Mouse (Mus musculus) right cerebral cortex, adult 2 months (tissue): ENCODE data around the gene Vip.

ENCODE experiments used
- DNase-seq, 2 experiments: peaks; one replicate each; pipeline ENCODE4 v3.0.0; 2021 to 2022; ENCODE audit warnings: low spot score in 2 of 2

The Vip gene

DNA sequence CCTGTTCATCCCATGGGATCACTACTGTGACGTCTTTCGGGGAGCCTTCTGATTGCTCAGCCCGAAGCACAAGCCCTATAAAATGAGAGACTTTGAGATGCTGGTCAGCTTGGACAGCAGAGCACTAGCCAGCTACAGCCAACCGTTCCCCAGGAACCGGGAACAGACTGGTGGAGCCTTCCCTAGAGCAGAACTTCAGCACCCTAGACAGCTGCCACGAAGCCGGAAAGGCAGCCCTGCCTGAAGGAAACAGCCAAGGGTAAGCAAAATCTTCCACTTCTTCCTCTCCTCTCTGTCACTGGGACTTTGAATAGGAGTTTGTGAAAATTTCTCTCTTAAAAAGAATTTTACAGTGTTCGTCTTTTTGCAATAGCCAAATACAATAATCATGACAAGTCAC lies at the start of gene Vip:
Gene Vip, plus strand, starts transcription at position 107 of the 400 bp plus-strand sequence.
- no peak for DNase-seq

DNA sequence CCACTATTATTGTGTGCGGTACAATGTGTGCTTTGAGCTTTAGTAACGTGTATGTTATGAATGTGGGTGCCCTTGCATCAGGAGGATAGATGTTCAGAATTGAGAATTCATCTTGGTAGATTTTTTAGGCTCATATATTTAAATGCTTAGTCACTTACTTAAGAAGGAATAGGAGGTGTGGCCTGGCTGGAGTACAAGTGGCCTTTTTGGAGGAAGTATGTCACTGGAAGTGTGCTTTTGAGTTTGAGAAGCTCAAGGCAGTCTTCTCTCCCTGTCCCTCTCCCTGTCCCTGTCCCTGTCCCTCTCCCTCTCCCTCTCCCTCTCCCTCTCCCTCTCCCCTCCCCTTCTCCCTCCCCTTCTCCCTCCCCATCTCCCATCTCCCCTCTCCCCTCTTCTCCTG lies 48.0 kb upstream of the Vip start:
- no peak for DNase-seq

DNA sequence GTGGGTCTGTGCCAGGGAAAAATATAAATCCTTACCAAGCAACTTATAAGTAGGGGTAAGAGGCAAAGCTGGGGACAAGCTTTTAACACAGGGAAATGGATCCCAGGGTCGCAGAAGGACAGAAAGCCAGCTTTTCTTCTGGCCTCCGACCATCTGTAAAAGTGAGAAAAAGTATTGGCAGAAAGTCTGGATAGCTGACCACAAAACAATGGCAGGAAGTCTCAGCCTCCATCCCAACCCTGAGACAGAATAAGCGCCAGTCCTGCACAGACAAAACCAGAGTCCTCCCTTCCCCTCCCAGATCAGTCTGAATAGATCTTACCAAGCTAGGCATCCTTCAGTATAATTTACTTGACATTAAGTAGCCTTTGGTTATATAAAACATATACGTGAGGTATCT lies 47.0 kb upstream of the Vip start:
- no peak for DNase-seq

DNA sequence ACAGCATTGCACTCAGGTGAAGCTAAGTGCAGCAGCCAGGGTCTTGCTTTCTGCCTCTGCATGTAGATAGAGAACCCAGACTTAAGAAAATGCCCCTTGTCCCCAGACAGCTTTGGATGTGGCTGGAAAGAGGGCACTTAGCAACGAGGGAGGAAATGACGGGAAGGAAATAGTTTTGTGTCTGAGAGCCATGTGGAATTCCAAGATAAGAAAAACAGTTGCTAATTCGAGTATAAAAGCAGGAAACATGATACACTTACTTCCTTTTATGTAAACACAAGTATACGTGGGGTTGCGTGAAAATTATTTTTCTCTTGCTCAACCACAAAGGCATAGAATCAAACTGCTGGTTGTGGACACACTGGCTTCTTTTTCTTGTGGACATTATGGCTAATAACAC lies 45.6 kb upstream of the Vip start, which contains the start of gene Myct1:
Gene Myct1, plus strand, starts transcription at position 312 of the 400 bp plus-strand sequence.
- DNase-seq, result no peak

DNA sequence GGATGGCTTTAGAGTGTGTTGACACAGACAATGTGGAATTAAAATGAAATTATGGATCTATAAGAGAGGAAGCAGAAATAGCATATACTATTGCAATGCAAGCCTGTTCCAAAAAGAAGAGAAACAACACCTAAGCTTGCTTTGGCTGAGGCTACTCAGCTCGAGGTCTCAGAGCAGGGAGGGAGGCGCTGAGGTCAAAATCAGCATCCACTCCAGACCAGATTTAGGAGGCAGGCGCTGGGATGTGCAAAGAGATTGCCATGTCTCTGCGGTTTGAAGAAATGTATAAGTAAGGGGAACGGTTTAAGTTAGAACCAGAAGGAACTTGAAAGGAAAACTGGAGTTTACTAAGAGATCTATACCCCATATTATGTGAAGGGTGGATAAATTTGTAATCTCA lies 44.6 kb upstream of the Vip start:
- no peak for DNase-seq

DNA sequence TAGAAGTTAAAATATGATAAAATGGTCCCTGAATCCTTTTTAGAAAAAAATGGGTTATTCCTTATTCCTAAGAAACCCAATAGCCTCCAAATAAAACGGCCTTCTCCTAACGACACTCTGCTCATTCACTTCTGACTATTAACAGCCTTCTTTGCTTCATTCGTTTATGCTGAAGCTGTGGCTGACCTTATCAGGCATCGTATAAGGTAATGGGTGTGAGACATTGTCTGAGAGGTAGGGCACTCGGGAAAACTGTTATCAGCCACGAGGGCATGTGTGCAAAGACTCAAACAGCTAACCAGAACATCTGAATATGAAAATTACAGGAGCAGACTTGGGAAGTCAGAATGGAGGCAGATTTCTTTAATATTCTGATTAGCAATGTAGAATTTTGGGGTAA lies 42.5 kb upstream of the Vip start:
- DNase-seq, result no peak

DNA sequence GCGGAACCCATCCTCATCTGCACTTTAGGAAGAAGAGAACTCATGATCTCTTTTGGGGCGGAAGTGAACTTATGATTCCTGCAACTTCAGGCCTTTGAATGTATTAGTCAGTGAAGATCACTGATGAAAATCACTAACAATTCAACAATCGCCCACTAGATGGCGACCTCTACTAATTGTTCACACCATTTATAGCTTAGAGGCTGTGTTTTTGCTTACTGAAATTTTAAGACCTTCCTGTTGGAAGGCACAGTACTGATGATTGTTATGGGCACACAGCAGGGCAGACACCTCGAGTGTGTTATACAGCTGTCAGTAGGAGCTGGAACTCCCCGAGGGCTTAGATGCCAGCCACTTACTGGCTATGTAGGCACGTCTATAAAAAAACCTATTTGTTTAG lies 38.9 kb upstream of the Vip start:
- DNase-seq, result peak; percentile 78 to 85

DNA sequence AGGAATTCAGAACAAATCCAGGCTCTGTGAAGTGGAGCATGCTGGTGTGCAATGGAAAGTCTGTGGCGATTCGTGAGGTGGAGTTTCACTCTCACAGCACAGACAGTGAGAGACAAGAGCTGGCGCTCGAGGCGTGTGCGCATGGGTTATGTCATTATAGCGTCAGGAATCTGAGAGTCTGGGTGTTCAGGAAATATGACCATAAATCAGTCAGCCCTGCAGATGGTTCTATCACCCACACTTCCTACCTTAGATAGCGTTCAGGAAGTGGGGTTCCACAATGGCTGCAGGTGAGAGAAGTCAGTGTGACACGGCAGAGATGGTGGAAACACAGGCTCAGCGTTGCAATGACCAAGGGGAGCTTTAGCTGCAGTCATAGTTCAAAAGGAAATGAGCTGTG lies 35.5 kb upstream of the Vip start:
- no peak for DNase-seq

DNA sequence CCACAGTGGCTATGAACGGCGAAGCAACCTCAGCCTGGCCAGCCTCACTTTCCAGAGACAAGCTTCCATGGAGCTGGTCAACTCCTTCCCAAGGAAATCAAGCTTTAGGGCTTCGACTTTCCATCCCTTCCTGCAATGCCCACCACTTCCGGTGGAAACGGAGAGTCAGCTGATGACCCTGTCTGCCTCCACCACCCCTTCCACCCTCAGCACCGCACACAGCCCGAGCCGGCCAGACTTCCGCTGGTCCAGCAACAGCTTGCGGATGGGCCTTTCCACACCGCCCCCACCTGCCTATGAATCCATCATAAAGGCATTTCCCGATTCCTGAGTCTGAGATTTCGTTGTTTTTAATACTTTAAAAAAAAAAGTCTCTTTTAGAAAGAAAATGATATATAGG lies 34.6 kb upstream of the Vip start:
- no peak for DNase-seq

DNA sequence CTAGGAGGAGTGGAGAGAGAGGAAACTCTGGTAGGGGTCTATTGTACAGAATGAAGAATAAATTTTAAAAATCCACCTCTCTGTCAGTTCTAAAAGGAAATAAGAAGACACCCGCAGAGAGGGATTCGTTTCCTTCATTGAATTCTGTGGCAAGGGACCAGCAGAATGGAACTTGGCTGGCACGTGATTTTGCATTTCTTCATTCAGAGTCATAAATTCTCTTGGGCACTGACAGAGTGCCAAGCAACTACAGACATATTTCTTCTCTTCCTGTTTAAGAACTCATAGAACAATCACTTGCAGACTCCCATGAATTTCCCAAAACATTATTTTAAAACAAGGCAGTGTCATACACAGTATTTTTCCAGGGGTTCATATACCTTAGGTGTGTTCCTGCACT lies 30.1 kb upstream of the Vip start:
- DNase-seq, result no peak

DNA sequence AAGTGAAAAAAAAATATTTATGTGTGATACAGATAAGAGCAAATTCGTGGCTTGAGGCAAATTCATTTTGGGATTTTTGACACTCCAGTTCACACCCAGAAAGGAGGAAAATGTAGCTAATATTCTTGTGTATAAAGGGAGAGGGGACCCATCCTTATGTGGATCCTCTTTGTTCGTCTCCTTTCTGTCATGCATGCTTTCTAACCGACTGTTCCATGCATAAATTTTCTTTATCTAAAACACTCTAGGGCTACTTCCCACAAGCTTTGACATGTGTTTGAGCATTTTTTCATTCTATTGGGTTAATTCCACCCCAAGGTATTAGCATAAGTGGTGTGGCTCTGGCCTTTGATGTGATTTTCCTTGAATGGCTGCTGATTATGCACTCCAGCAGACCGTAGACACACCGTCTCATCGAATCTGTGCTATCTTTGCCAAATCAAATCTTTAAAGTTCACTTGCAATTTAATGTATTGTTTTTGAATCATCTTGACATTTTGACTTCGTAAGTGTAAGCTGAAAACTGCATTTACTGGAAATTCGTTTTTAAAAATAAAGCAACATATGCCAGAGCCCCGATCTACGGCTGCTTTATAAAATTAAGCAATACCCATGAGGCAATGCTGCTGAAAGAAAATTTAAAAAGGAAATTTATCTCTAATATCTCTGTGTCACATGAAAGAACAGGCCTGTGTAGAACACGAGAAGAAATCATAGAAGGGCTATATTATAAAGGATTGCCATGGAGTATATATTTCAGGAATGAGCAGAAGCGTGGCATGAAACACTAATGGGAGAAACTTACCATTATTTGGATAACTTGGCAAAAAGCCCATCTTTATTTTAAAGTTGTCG lies 23.6 kb upstream of the Vip start:
- no peak for DNase-seq

DNA sequence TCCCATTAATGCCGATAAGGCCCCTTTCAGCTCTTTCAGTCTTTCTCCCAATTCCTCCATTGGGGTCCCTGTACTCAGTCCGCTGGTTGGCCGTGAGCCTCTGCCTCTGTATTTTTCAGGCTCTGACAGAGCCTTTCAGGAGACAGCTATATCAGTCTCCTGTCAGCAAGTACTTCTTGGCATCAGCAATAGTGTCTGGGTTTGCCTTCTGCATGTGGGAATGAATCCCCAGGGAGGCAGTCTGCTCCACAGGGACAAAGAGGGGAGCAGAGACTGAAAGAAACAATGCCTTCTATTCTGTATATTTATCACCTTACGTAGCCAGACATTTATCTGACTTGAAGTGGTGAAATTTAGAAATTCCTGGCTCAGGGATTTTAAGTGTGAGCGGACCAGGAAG lies 12.8 kb upstream of the Vip start:
- no peak for DNase-seq

DNA sequence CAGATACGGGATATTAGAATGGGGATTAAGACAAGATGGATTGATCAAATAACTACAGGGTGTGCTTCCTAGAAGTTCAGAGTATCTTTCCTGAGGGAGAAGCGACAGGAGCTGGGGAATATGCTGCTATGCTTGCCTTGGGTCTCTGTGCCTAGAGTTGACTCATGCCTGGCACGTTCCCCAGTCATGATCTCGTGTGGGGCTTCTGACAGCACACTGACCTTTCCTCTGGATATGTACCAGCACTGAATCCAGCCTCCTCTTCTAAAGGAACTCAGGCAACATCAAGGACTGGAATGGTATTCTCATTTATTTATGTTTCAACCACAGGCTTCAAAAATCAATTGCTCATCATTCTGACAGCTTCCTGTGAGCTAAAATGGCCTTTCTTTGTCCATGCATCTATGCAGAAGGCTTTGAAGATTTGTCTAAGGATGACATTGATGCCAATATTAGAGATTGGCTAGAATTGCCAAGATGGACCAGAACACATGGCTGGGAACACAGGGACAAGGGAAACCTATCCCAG lies 5.3 kb upstream of the Vip start:
- no peak for DNase-seq

DNA sequence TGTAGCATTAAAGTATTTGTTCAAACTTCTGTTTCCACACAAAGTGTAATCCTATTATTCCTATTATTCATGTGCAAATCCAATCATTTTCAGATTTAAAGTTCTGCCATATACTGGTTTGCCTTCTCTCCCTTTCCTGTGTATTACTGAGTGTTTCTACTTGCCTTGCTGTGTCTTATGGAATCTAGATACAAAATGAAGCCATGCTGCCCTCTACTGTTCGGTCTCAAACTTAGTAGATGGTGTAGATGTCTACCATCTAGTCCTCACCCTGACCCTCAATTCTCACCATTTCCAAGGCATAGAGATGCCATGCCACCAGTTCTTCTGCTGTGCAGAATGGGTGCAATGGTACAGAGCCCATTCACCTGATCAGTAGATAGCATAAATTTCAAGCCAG lies 4.7 kb upstream of the Vip start:
- DNase-seq, result peak; percentile 55 to 60

DNA sequence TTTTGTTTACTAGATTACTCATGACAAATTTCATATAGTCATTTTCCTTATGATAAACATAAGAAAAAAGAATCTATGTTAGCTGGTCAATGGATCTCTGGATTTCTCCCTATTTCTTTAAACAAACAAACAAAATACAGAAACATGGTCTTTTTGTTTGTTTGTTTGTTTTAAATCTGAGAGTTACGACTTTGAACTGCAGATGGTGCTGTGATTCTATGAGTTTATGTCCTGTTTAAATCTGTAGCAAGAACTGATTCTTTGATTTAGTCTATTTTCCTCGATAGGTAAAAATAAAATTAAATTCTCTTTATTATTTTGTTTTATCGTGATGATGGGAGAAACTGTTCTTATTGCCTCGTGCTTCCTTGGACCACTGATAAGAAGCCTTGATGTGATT lies 1.7 kb upstream of the Vip start:
- no peak for DNase-seq

DNA sequence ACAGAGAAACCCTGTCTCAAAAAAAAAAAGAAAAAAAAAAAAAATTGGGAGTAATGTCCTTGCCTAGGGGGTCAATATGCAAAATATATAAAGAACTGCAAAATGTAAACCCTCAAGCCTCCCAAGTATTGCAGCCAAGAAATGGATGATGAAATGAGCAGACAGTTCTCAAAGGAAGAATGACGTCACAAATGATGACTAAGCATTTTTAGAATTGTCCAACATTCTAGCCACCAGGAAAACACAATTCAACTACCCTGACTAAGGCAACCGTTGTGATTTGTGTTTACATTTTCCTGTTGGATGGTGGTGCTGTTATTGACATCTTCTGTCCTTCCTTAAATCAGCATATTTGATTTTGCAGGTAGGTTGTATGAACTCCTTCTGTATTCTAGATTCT lies 42.3 kb downstream of the Vip start:
- DNase-seq, result no peak

DNA sequence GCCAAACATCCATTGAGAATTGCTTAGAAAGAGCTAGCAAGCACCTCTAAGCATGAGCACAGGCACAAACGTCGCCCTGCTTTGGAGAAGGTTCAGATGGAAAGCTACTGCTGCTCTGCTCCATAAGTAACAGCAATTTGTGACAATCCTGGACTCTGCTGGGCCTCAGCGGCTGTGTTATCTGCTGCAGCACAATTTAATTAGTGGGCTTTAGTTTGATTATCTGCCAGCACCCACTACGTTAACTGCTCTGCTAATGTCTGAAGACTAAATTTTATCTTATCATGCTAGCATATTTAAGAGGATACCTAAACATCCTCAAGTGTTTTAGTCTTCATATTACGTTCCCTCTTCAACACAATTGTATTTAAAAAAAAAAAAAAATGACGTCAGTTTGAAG lies 46.6 kb downstream of the Vip start:
- no peak for DNase-seq

DNA sequence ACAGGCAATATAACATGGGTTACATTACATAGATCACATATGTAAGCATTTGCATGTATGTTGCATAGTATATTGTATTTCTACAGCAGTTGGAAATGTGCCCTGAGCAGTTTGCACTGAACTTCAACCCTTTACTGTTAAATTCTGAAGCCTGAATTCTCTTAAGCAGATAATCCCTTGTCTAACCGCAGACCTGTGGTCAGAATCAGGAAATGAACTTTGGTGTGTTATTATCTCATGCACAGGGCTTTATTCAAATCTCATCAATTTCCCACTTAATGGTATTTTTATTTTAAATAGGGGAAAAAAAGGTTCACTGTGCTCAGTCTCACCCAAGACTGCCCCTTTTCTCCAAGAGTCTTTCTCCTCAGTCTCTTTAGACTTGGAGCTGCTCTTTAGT lies 55.3 kb downstream of the Vip start:
- no peak for DNase-seq
